Mouse (Mus musculus): Measurements from ENCODE around the gene Traf5.

- TF ChIP-seq CTCF (IDR thresholded peaks at IDR 0.05; ENCODE audit: borderline replicate concordance, extremely low read depth, insufficient read depth, insufficient read length) (no peak), POLR2A (IDR thresholded peaks at IDR 0.05; ENCODE audit: borderline replicate concordance, extremely low read depth, insufficient read depth, insufficient read length, poor library complexity, severe bottlenecking) (no peak)
Observed at GRCm38 (mm10) chr1:191957321-191957720, 135.0 kb downstream of the Traf5 start.

Measured in brain, embryonic 14.5 days (tissue).